In genomic region chr9:95578366-95578895, GRCm38 (mm10) we compare ENCODE assay signal across 30 mouse cellular contexts. TPM values are rescaled to one million over a fixed set of nuclear protein-coding genes. Genes with fewer than 3 reads are reported as not detected.
DNase-seq lines count a peak whose midpoint lies in the region; ATAC-seq lines count a peak whose summit lies in the region.
"Had no signal": no experiment of that assay in that cellular context is flagged by ENCODE, and none has a peak within 500 bp of the region (broad histone marks: within the 10 kb centered on the region; RNA-seq: fewer than 3 reads in every experiment).

No protein-coding gene starts in this region.

- H3K4me2 ChIP-seq in forebrain, embryonic 16.5 days (ENCODE audit: low read length) = no peak overlapping the region
- H3K4me2 ChIP-seq: embryonic facial prominence, embryonic 15.5 days; hindbrain, embryonic 15.5 days had no signal

- peak; percentile 42 for DNase-seq in retina, adult 2 months (ENCODE audit: low read depth, low spot score)
- DNase-seq in retina, embryonic 14.5 days (ENCODE audit: low spot score) = no peak
- DNase-seq in Muller cell, postnatal 12 days (ENCODE audit: inconsistent ontology term) = peak; percentile 68
- no peak for DNase-seq in lung, postnatal 4 days
- DNase-seq: adrenal gland, postnatal 25 days; cerebellum, adult 8-10 months; cerebellum, postnatal 25 days; heart, postnatal 14 days; kidney, adult 2 months; kidney, postnatal 4 days; layer of hippocampus, postnatal 36 days; left cerebral cortex, postnatal 4 days; lung, adult 2 months; lung, postnatal 10 days; thymus, adult 2 months; thymus, postnatal 4 days had no signal

- H3K9ac ChIP-seq in forebrain, embryonic 16.5 days (replicated peaks; ENCODE audit: low read depth, low read length) = no peak overlapping the region
- H3K9ac ChIP-seq: embryonic facial prominence, embryonic 15.5 days; hindbrain, embryonic 15.5 days; liver, embryonic 14.5 days had no signal

- no peaks in the 10 kb centered on the region for H3K36me3 ChIP-seq in forebrain, embryonic 16.5 days (ENCODE audit: control insufficient read depth, insufficient read depth)
- H3K36me3 ChIP-seq: embryonic facial prominence, embryonic 10.5 days; embryonic facial prominence, embryonic 15.5 days; hindbrain, embryonic 10.5 days; hindbrain, embryonic 15.5 days had no signal

- peaks cover 7% of the 10 kb centered on the region for H3K4me1 ChIP-seq in forebrain, embryonic 16.5 days (replicated peaks; ENCODE audit: control insufficient read depth, insufficient read depth, low read length)

- no peaks in the 10 kb centered on the region for H3K9me3 ChIP-seq in forebrain, embryonic 16.5 days (ENCODE audit: control insufficient read depth, low read length)
- H3K9me3 ChIP-seq: embryonic facial prominence, embryonic 10.5 days; embryonic facial prominence, embryonic 15.5 days; hindbrain, embryonic 10.5 days; hindbrain, embryonic 15.5 days had no signal

- H3K4me3 ChIP-seq in forebrain, embryonic 16.5 days (replicated peaks; ENCODE audit: low read length) = no peak overlapping the region
- H3K4me3 ChIP-seq: embryonic facial prominence, embryonic 10.5 days; embryonic facial prominence, embryonic 15.5 days; hindbrain, embryonic 10.5 days; hindbrain, embryonic 15.5 days had no signal

- WGBS in forebrain, embryonic 16.5 days = 85% methylated on average over 5 of the region's 5 CpGs

- no peaks in the 10 kb centered on the region; the same call in 1 of the 2 replicates for H3K27me3 ChIP-seq in forebrain, embryonic 16.5 days (replicated peaks; ENCODE audit: control insufficient read depth, insufficient read depth, low read length)

- ATAC-seq in erythroblast, adult 5-6 weeks (replicated peaks; ENCODE audit: low FRiP score, poor library complexity, severe bottlenecking) = peak; percentile 63
- ATAC-seq in forebrain, embryonic 16.5 days = no peak
- ATAC-seq: CD4-positive, CD25-positive, alpha-beta regulatory T cell, adult 4 months; forebrain, embryonic 14.5 days; inflammation-experienced regulatory T-cells, adult 6 months; midbrain, embryonic 16.5 days had no signal

- no peak overlapping the region for H3K27ac ChIP-seq in forebrain, embryonic 16.5 days (ENCODE audit: low read length)
- H3K27ac ChIP-seq: embryonic facial prominence, embryonic 10.5 days; embryonic facial prominence, embryonic 15.5 days; hindbrain, embryonic 10.5 days; hindbrain, embryonic 15.5 days; kidney, postnatal 0 days; liver, embryonic 14.5 days had no signal

RNA-seq across cellular contexts. Expression of gene Paqr9, which starts 19.0 kb away (rescaled TPM):
- 89.2 and 103 TPM in 2 replicates for total RNA-seq in erythroblast, adult 5-6 weeks (2015; ENCODE audit: low replicate concordance)
- 114 and 145 TPM in 2 replicates for total RNA-seq in erythroblast, adult 5-6 weeks (2017; ENCODE audit: low replicate concordance)
- 3.0 and 4.0 TPM in 2 replicates for polyA plus RNA-seq in forebrain, embryonic 16.5 days (2015; fragmentation: Nextera tagmentation; extraction: Ambion mirVana)
- polyA plus RNA-seq: inflammation-experienced regulatory T-cells, adult 6 months had no signal

RNA-seq across cellular contexts. Expression of gene Pcolce2, which starts 59.0 kb away (rescaled TPM):
- not detected in 2 replicates for total RNA-seq in erythroblast, adult 5-6 weeks (2015; ENCODE audit: low replicate concordance)
- total RNA-seq in erythroblast, adult 5-6 weeks (2017; ENCODE audit: low replicate concordance) = 0.14 TPM in 1 of 2 replicates, not detected in the other
- polyA plus RNA-seq in forebrain, embryonic 16.5 days (2015; fragmentation: Nextera tagmentation; extraction: Ambion mirVana) = 1.7 and 1.8 TPM in 2 replicates
- total RNA-seq: granulocyte monocyte progenitor cell, adult 5-6 weeks; neutrophil, adult 5-6 weeks had no signal

Comparison
In these comparisons a context has a peak if more than half of its experiments do, and no peak if none do; other contexts are left out.
1. DNase-seq: peak in retina, adult 2 months (single experiment) and Muller cell, postnatal 12 days (single experiment); none in retina, embryonic 14.5 days (single experiment) and lung, postnatal 4 days (0 of 2).